Mouse (Mus musculus): ENCODE measurements around the gene Pacs1.

DNA sequence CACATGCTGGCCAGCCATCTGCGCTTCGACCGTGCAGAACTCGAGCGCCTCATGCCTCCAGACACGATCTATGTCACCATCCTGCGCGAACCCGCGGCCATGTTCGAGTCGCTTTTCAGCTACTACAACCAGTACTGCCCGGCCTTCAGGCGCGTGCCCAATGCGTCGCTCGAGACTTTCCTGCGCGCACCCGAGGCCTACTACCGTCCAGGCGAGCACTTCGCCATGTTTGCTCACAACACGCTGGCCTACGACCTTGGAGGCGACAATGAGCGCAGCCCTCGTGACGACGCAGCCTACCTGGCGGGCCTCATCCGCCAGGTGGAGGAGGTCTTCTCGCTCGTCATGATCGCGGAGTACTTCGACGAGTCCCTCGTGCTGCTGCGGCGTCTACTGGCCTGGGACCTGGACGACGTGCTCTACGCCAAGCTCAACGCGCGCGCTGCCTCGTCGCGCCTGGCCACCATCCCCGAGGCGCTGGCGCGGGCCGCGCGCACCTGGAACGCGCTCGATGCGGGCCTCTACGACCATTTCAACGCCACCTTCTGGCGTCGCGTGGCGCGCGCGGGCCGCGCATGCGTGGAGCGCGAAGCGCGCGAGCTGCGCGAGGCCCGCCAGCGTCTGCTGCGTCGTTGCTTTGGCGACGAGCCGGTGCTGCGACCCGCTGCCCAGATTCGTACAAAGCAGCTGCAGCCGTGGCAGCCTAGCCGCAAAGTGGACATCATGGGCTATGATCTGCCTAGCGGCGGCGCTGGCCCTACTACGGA is 34.2 kb upstream of the Pacs1 start:
- TF ChIP-seq POLR2A (IDR thresholded peaks at IDR 0.05; ENCODE audit: borderline replicate concordance, extremely low read depth, low read depth, low read length) (no peak), CTCF (IDR thresholded peaks at IDR 0.05; ENCODE audit: insufficient read depth, low read length) (no peak)
